Mouse (Mus musculus): ENCODE results near the gene Prkcq. TPM values are rescaled to one million over a fixed set of nuclear protein-coding genes. Genes with fewer than 3 reads are reported as not detected.

Gene Prkcq
- polyA plus RNA-seq, 1 experiment from 2014 or later, result 23.6 TPM

- Histone ChIP-seq H3K27me3 (ENCODE audit: control insufficient read depth, insufficient read depth, low read length) (no peaks in the 10 kb centered on the region), H3K4me2 (replicated peaks) (no peak overlapping the region), H3K9me3 (ENCODE audit: control insufficient read depth, low read length) (no peaks in the 10 kb centered on the region), H3K9ac (no peak overlapping the region), H3K4me1 (replicated peaks; ENCODE audit: control insufficient read depth, insufficient read depth, low read length) (no peaks in the 10 kb centered on the region), H3K4me3 (replicated peaks; ENCODE audit: low read length) (no peak overlapping the region), H3K36me3 (replicated peaks; ENCODE audit: control insufficient read depth, insufficient read depth) (no peaks in the 10 kb centered on the region), H3K27ac (no peak overlapping the region)
- ATAC-seq (ENCODE audit: low FRiP score) (no peak), DNase-seq (ENCODE audit: low spot score) (no peak)
- 92% methylated on average over 6 of the region's 6 CpGs for WGBS
Measured at GRCm38 (mm10) chr2:11193099-11193618, 21.3 kb downstream of the Prkcq start.

- Histone ChIP-seq H3K4me3 (replicated peaks; ENCODE audit: low read length) (no peak overlapping the region), H3K27me3 (ENCODE audit: control insufficient read depth, insufficient read depth, low read length) (no peaks in the 10 kb centered on the region), H3K4me2 (replicated peaks) (no peak overlapping the region), H3K27ac (no peak overlapping the region), H3K4me1 (replicated peaks; ENCODE audit: control insufficient read depth, insufficient read depth, low read length) (no peaks in the 10 kb centered on the region), H3K9me3 (ENCODE audit: control insufficient read depth, low read length) (no peaks in the 10 kb centered on the region), H3K36me3 (replicated peaks; ENCODE audit: control insufficient read depth, insufficient read depth) (no peaks in the 10 kb centered on the region), H3K9ac (no peak overlapping the region)
- WGBS, result 86% methylated on average over 5 of the region's 5 CpGs
- no peak for ATAC-seq (ENCODE audit: low FRiP score)
- DNase-seq (ENCODE audit: low spot score), result no peak
Measured at GRCm38 (mm10) chr2:11194732-11195340, 22.9 kb downstream of the Prkcq start.

GRCm38 (mm10) chr2:11196071-11196470, 24.2 kb downstream of the Prkcq start:
- no peaks in the 10 kb centered on the region for H3K9me3 ChIP-seq (ENCODE audit: control insufficient read depth, low read length)
- no peak overlapping the region for H3K4me2 ChIP-seq (replicated peaks)
- ATAC-seq (ENCODE audit: low FRiP score) (no peak), DNase-seq (ENCODE audit: low spot score) (no peak)
- H3K4me1 ChIP-seq (replicated peaks; ENCODE audit: control insufficient read depth, insufficient read depth, low read length), result no peaks in the 10 kb centered on the region
- H3K27ac ChIP-seq, result no peak overlapping the region
- no peak overlapping the region for H3K9ac ChIP-seq
- H3K36me3 ChIP-seq (replicated peaks; ENCODE audit: control insufficient read depth, insufficient read depth), result no peaks in the 10 kb centered on the region
- no peak overlapping the region for H3K4me3 ChIP-seq (replicated peaks; ENCODE audit: low read length)
- WGBS, result 88% methylated on average over 2 of the region's 2 CpGs
- H3K27me3 ChIP-seq (ENCODE audit: control insufficient read depth, insufficient read depth, low read length), result no peaks in the 10 kb centered on the region

DNA sequence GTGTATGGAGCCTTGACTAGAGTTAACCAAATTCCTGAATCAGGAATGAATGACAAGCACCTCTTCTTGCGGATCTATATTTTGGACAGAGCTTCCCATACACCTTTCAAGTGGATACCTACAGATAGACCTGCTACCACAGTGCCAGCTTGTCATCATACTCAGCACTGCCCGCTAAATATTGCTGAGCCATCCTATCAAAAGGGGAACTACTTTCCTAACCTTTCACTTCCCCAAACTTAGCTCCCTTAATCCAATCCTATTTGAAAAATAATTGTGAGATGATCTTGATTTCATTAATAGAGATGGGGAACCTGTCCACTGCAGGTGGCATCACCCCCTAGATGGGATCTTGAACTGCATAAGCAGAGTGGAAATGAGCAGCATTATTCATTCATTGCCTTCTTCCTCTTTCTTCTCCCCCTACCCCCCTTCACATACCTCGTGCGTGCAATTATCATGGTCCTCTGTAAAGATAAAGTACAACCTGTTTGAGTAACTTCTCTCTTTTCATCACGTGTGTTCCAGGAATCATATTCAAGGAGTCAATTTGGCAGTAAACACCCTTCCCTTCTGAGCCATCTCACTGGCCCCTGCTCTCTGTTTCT, 25.1 kb downstream of the Prkcq start:
- Histone ChIP-seq H3K9me3 (ENCODE audit: control insufficient read depth, low read length) (no peaks in the 10 kb centered on the region), H3K9ac (no peak overlapping the region), H3K36me3 (replicated peaks; ENCODE audit: control insufficient read depth, insufficient read depth) (no peaks in the 10 kb centered on the region), H3K27me3 (ENCODE audit: control insufficient read depth, insufficient read depth, low read length) (no peaks in the 10 kb centered on the region), H3K4me3 (replicated peaks; ENCODE audit: low read length) (no peak overlapping the region), H3K4me2 (replicated peaks) (no peak overlapping the region), H3K4me1 (replicated peaks; ENCODE audit: control insufficient read depth, insufficient read depth, low read length) (no peaks in the 10 kb centered on the region), H3K27ac (no peak overlapping the region)
- DNase-seq (ENCODE audit: low spot score), result no peak
- WGBS, result 92% methylated on average over 5 of the region's 5 CpGs
- ATAC-seq (ENCODE audit: low FRiP score), result no peak

- H3K36me3 ChIP-seq (replicated peaks; ENCODE audit: control insufficient read depth, insufficient read depth), result no peaks in the 10 kb centered on the region
- no peaks in the 10 kb centered on the region for H3K27me3 ChIP-seq (ENCODE audit: control insufficient read depth, insufficient read depth, low read length)
- H3K4me2 ChIP-seq (replicated peaks), result no peak overlapping the region
- ATAC-seq (ENCODE audit: low FRiP score) (no peak), DNase-seq (ENCODE audit: low spot score) (no peak)
- H3K4me3 ChIP-seq (replicated peaks; ENCODE audit: low read length), result no peak overlapping the region
- no peak overlapping the region for H3K9ac ChIP-seq
- 87% methylated on average over 5 of the region's 5 CpGs for WGBS
- H3K4me1 ChIP-seq (replicated peaks; ENCODE audit: control insufficient read depth, insufficient read depth, low read length), result no peaks in the 10 kb centered on the region
- H3K9me3 ChIP-seq (ENCODE audit: control insufficient read depth, low read length), result no peaks in the 10 kb centered on the region
- no peak overlapping the region for H3K27ac ChIP-seq
Measured at GRCm38 (mm10) chr2:11199624-11200023, 27.7 kb downstream of the Prkcq start.

DNA sequence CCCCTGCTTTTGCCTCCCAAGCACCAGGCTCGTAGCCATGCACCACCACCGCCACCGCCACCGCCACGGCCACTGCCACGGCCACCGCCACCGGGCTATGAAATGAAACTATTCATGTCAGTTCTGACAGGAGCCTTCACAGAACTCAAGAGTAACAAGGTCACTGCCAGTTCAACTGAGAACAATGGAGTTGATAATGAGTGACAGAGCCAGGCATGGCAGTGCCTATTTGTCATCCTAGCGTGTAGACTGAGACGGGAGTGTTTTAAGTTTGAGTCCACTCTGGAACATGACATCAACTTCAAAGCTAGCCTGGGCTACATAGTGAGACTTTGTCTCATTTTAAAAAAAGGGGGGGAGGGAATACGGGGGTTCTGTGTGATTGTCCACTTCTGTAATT, 30.9 kb downstream of the Prkcq start:
- H3K36me3 ChIP-seq (replicated peaks; ENCODE audit: control insufficient read depth, insufficient read depth), result no peaks in the 10 kb centered on the region
- no peak overlapping the region for H3K9ac ChIP-seq
- H3K4me1 ChIP-seq (replicated peaks; ENCODE audit: control insufficient read depth, insufficient read depth, low read length), result no peaks in the 10 kb centered on the region
- no peak overlapping the region for H3K27ac ChIP-seq
- H3K4me2 ChIP-seq (replicated peaks), result no peak overlapping the region
- 88% methylated on average over 11 of the region's 11 CpGs for WGBS
- no peak for ATAC-seq (ENCODE audit: low FRiP score)
- no peak for DNase-seq (ENCODE audit: low spot score)
- no peak overlapping the region for H3K4me3 ChIP-seq (replicated peaks; ENCODE audit: low read length)
- H3K9me3 ChIP-seq (ENCODE audit: control insufficient read depth, low read length), result no peaks in the 10 kb centered on the region
- H3K27me3 ChIP-seq (ENCODE audit: control insufficient read depth, insufficient read depth, low read length), result no peaks in the 10 kb centered on the region

DNA sequence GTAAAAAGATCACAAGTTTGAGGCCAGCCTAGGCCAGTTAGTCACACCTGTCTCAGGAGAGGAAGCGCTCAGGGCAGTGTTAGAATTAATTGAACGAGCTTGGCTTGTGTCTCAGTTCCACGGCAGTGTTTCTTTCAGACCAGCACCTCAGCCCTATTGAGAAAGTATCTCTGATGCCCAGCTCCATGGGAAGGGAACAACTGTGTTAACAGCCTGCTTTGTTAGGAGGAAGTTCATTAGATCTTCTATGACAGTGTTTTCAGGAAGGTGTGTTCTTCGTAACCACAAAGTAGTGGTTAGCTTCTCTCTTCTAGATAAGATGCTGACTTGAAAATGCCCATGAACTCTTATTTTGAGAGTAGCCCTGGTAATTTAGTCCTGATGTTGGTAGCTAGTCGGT, 31.4 kb downstream of the Prkcq start:
- no peaks in the 10 kb centered on the region for H3K4me1 ChIP-seq (replicated peaks; ENCODE audit: control insufficient read depth, insufficient read depth, low read length)
- ATAC-seq (ENCODE audit: low FRiP score), result no peak
- H3K27me3 ChIP-seq (ENCODE audit: control insufficient read depth, insufficient read depth, low read length), result no peaks in the 10 kb centered on the region
- WGBS, result 73% methylated on average over 5 of the region's 5 CpGs
- DNase-seq (ENCODE audit: low spot score), result no peak
- H3K36me3 ChIP-seq (replicated peaks; ENCODE audit: control insufficient read depth, insufficient read depth), result no peaks in the 10 kb centered on the region
- H3K27ac ChIP-seq, result no peak overlapping the region
- no peaks in the 10 kb centered on the region for H3K9me3 ChIP-seq (ENCODE audit: control insufficient read depth, low read length)
- H3K4me2 ChIP-seq (replicated peaks), result no peak overlapping the region
- no peak overlapping the region for H3K9ac ChIP-seq
- H3K4me3 ChIP-seq (replicated peaks; ENCODE audit: low read length), result no peak overlapping the region

DNA sequence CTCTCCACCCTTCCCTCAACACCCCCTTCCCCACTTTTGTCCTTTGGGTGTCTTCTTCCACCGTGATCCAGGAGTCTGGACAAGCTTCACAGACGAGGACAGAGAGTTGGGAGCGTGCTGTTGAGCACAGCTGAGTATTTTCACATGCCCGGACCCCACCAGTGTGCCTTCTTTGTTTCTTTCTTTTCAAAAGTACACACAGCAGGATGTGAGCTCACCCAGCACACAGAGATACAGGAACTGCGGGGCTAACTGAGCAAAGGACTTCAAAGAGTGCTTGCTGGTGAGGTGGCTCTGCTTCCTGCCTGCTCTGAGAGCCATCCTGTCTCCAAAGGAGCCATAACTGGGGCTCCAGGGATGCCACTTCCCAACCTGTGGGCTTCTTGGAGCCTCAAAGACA, 32.3 kb downstream of the Prkcq start:
- no peak overlapping the region for H3K9ac ChIP-seq
- WGBS, result 66% methylated on average over 5 of the region's 5 CpGs
- no peak overlapping the region for H3K27ac ChIP-seq
- ATAC-seq (ENCODE audit: low FRiP score) (no peak), DNase-seq (ENCODE audit: low spot score) (no peak)
- H3K4me2 ChIP-seq (replicated peaks), result no peak overlapping the region
- no peaks in the 10 kb centered on the region for H3K4me1 ChIP-seq (replicated peaks; ENCODE audit: control insufficient read depth, insufficient read depth, low read length)
- no peaks in the 10 kb centered on the region for H3K9me3 ChIP-seq (ENCODE audit: control insufficient read depth, low read length)
- no peaks in the 10 kb centered on the region for H3K27me3 ChIP-seq (ENCODE audit: control insufficient read depth, insufficient read depth, low read length)
- H3K36me3 ChIP-seq (replicated peaks; ENCODE audit: control insufficient read depth, insufficient read depth), result no peaks in the 10 kb centered on the region
- H3K4me3 ChIP-seq (replicated peaks; ENCODE audit: low read length), result no peak overlapping the region

DNA sequence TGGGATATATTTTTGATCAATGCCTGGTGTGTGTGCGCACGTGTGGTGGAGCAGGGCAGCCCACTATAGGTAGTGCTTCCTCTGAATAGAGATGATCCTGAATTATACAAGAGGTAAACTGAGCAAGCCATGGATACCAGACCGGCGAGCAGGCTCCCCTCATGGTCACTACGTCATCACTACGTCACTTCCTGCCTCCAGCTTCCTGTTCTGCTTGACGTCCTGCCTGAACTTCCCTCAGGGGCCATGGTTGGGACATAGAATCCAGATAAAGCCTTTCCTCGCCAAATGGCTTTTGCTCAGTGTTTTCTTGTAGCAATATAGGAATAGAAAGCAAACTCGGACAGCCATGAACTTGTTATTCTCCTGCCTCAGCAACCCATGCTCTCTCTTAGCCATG, 33.1 kb downstream of the Prkcq start:
- Histone ChIP-seq H3K36me3 (replicated peaks; ENCODE audit: control insufficient read depth, insufficient read depth) (no peaks in the 10 kb centered on the region), H3K4me2 (replicated peaks) (no peak overlapping the region), H3K27me3 (ENCODE audit: control insufficient read depth, insufficient read depth, low read length) (no peaks in the 10 kb centered on the region), H3K4me1 (replicated peaks; ENCODE audit: control insufficient read depth, insufficient read depth, low read length) (no peaks in the 10 kb centered on the region), H3K9ac (no peak overlapping the region), H3K4me3 (replicated peaks; ENCODE audit: low read length) (no peak overlapping the region), H3K27ac (no peak overlapping the region), H3K9me3 (ENCODE audit: control insufficient read depth, low read length) (no peaks in the 10 kb centered on the region)
- ATAC-seq (ENCODE audit: low FRiP score) (no peak), DNase-seq (ENCODE audit: low spot score) (no peak)
- WGBS, result 94% methylated on average over 9 of the region's 9 CpGs

Data from hindbrain, embryonic 14.5 days (tissue).